Mouse (Mus musculus) retina, embryonic 14.5 days (tissue): ENCODE results near the gene Itpka.
A peak's percentile ranks its signal among the peaks of the same experiment; 100 is the strongest.

Source experiments
- DNase-seq: peaks from one replicate; pipeline ENCODE4 v3.0.0-alpha.2; 2015; ENCODE audit warnings: low spot score

The Itpka gene

GRCm38 (mm10) chr2:119757601-119758100, 15.5 kb downstream of the Itpka start:
- DNase-seq, result no peak

GRCm38 (mm10) chr2:119758101-119758843, 16.1 kb downstream of the Itpka start:
- peak; percentile 49 for DNase-seq

DNA sequence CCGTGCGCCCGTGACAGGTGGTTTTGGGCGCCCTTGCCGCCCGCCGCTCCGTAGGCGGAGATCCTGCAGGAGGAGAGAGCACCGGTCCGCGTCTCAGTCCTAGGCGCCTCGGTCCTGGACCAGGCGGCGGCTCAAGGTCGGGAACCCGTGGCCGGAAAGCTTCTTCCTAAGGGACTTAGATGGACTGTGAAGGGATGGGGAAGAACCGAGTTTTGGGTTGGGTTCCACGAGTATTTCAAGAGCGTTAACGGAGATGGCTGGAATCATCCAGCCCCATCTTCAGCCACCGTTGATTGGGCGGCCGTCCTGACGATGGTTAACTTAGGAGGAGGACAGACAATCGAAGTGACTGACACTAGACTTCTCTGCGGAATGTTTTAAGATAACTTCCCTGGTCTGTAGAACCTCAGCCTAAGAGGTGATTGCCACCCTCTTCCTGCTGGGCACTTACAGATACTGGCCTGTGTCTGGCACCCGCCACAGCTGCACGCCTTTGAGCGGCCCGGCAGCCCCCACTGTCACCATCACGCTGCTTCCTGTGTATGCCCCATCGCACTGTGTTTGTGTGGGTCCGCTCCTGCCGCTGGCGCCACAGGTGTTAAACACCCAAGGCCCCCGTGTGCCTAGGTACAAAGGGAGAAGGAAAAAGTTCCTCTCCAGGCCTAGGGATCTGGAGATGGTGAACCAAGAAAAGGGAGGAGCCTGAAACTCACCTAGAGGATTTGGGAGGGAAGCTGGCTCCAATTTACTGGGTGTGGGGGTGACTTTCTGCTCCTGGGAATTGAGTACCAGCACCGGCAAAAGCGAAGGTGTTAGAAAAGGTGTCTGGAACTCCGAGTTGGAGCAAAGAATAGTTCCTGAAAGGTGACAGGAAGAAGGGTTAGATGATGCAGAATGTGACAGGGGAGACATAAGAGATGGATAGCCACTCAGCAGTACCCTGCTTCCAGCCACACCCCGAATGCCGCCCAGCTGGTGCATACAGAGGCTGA, 17.0 kb downstream of the Itpka start:
- peak; percentile 30 for DNase-seq

DNA sequence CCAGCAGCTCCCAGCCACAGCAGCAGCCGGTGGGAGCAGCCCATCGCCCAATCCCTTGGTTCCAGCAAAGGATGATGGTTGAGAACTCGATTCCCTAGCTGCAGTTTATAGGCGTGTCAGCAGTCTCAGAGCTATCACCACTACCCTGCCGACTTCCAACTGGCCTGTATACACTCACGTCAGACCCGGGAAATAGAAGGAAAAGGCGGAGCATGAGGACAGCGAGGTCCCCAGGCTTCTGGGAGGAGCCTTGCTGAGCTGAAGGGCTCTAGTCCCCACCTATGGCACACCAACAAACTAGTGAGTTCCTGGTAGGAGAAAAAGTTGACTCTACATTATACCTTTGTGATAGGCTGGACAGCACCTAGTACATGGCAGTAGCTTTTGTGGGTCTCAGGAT, 18.1 kb downstream of the Itpka start, which contains the start of gene Ltk:
Gene Ltk, minus strand, starts transcription at position 181 of the 400 bp plus-strand sequence.
- peak; percentile 21 for DNase-seq

DNA sequence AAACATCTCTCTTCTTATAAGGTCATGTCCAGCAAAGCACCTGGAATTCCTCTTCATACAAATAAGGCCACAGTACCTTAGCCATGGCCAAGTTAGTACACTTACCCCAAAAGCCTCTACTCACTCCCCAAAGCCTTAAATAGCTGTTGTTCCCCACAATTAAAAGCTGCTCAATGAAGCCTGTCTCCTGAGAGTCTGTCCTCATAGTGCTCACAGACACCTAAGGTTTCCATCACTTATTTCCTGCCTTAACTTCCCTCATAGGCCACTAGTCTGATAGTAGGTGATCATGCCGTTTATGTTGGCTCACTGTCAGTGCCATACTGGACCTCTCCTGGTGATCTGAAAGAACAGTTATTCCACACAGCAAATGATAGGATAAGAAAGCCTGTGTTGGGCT, 20.1 kb downstream of the Itpka start:
- DNase-seq, result no peak

DNA sequence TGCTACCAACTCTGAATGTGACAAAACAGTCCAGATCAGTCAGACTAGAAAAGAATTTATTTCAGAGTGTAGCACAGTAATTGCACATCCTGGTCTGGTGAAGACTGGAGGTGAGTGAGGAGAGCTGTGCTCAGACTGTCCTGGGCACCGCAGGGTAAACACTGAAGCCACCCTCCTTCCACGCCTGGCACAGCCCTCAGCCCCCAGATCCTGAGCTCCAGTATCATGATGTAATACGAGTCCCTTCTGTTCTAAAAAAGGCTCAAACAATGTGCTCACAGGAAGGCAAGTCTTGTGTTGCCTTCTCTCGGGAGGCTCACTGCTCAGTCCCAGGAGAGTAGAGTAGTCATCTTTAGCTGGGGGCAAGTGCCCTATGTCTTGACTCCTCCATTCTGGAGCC, 21.8 kb downstream of the Itpka start:
- DNase-seq, result no peak

DNA sequence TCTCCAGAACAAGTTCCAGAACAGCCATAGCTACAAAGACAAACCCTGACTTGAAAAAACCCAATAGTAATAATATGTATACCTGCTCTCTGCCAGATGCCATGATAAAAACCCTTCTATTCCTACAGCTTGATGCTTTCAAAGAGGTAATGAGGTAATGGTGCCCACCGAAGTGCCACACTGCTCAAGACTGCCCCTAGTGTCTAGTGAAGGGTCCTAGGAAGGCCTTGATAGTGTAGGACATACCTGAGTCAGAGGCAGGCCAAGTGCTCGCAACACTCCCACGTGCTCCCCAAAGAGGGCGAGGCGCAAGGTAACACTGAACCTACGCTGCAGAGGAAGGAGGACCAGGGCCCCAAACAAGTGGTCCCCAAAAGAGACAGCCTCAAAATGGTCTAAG, 25.1 kb downstream of the Itpka start:
- peak; percentile 18 for DNase-seq

DNA sequence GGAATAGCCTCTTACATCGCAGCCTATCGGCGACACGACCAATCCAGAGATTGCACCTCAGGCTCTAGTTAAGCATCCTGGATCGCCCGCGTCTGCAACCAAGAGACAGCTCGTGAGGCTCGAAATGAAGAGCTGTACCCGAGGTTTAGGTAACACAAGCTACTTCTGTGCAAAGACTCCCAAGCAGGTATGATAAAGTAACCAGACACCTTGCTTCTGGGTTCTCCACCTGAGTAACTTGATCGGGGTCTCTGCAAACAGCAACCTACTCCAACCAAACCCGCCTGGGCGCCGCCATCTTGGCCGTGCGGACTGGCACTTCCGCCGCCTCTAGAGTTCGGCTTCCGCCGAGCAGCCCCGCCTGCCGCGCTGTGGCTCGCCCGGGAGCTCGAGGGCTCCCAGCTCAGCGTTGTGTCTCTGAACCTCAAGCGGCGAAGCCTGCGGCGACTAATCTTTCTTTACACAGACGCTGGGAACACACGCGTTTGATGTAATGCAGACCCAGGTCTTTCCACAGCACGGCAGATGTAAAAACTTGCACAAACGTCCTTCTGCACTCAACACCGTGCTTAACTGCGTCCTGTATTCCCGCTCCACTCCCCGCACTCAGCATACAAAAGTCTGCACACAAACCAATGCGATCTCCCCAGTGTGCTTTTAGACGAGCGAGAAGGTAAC, 45.2 kb downstream of the Itpka start, which contains the start of gene Rpap1:
Gene Rpap1, minus strand, starts transcription at position 332 of the 678 bp plus-strand sequence.
- DNase-seq, result peak; percentile 89

GRCm38 (mm10) chr2:119789996-119790395, 47.9 kb downstream of the Itpka start:
- no peak for DNase-seq

- DNase-seq, result no peak
Measured at GRCm38 (mm10) chr2:119797279-119797783, 55.2 kb downstream of the Itpka start, which contains the start of gene Tyro3. Tyro3 (plus strand) TSS chr2:119797733.

GRCm38 (mm10) chr2:119798246-119798927, 56.2 kb downstream of the Itpka start:
- peak; percentile 80 for DNase-seq

DNA sequence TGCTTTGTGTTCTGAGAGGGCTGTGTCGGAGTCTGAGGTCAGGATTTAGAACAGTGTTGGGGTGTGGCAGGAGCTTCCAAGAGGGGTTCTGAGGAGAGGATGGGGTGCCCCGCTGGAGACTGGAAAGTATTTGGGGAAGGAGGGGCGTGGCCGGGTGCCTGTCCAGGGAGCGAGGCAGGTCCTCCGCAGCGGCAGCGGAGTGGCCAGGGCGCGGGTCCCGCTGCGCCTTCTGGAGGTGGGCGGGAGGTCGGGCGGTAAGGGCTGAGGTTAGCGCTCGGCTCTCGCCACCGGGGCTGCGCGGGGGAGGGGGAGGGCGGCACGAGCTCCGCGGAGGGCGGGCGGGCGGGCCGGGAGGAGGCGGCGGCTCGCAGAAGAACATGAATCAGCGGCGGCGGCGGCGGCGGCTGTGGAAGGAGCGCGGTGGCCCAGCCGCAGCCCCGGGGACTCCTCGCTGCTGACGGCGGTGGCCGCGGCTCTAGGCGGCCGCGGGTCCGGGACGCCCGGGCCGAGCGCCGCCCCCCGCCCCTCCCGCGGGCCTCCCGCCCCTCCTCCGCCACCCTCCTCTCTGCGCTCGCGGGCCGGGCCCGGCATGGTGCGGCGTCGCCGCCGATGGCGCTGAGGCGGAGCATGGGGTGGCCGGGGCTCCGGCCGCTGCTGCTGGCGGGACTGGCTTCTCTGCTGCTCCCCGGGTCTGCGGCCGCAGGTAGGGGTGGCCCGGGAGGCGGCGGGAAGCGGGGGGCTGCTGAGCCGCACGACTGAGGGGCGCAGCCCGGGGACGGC, 57.2 kb downstream of the Itpka start:
- DNase-seq, result peak; percentile 65

- no peak for DNase-seq
Measured at GRCm38 (mm10) chr2:119799961-119800550, 57.9 kb downstream of the Itpka start.
